Mouse (Mus musculus) cortical plate, adult 2 months (tissue): ENCODE results near the gene Pcgf2.
"Not testable (repeated sequence)": the region's sequence is repeated elsewhere in the genome, so short reads cannot be mapped to it uniquely, and the experiment has no call there.

Source experiments
- CTCF ChIP-seq: fragments of 200-500 bp; IDR thresholded peaks from 2 replicates; pipeline ENCODE4 v1.5.1; 2011; ENCODE audit warnings: mild to moderate bottlenecking, control low read depth, low read length; ENCODE audit not compliant: insufficient read depth; ENCODE audit errors: extremely low read depth
- POLR2A ChIP-seq: fragments of 200-500 bp; IDR thresholded peaks from 2 replicates; pipeline ENCODE4 v1.6.1; 2011; ENCODE audit warnings: mild to moderate bottlenecking, low read length, control low read depth; ENCODE audit not compliant: insufficient read depth; ENCODE audit errors: extremely low read depth

- not testable (repeated sequence) for TF ChIP-seq POLR2A, CTCF
Observed at GRCm38 (mm10) chr11:97734810-97735209, 34.5 kb upstream of the Pcgf2 start.
